Mouse (Mus musculus) kidney, embryonic 16.5 days (tissue): ENCODE measurements around the gene Cfap157. TPM values are rescaled to one million over a fixed set of nuclear protein-coding genes. Genes with fewer than 3 reads are reported as not detected.

ENCODE experiments used
- ATAC-seq: fragments of 200-750 bp; cut with Nextera tagmentation; 2 replicates; pipeline ENCODE4 v1.8.0; 2017; ENCODE audit warnings: moderate TSS enrichment; ENCODE audit not compliant: low FRiP score, low TSS enrichment
- H3K27ac ChIP-seq: fragments of 300-500 bp; sonication (generic); 2 replicates; pipeline ENCODE4 v1.5.1; 2014; ENCODE audit warnings: low read length
- H3K27me3 ChIP-seq: fragments of 300-500 bp; sonication (generic); 2 replicates; pipeline ENCODE4 v1.6.1; 2014; ENCODE audit warnings: low read length, control low read depth, mixed read lengths; ENCODE audit not compliant: insufficient read depth
- H3K36me3 ChIP-seq: fragments of 300-500 bp; sonication (generic); 2 replicates; pipeline ENCODE4 v1.6.1; 2014; ENCODE audit warnings: low read length, control low read depth, mixed read lengths; ENCODE audit not compliant: insufficient read depth
- H3K4me1 ChIP-seq: fragments of 300-500 bp; sonication (generic); 2 replicates; pipeline ENCODE4 v1.6.1; 2014; ENCODE audit warnings: low read length, control low read depth, mixed read lengths; ENCODE audit not compliant: insufficient read depth
- H3K4me2 ChIP-seq: fragments of 300-500 bp; sonication (generic); replicated peaks from 2 replicates; pipeline ENCODE4 v1.6.1; 2014; ENCODE audit warnings: low read depth, low read length
- H3K4me3 ChIP-seq: fragments of 300-500 bp; sonication (generic); 2 replicates; pipeline ENCODE4 v1.5.1; 2014; ENCODE audit warnings: mild to moderate bottlenecking, low read length
- H3K9ac ChIP-seq: fragments of 300-500 bp; sonication (generic); replicated peaks from 2 replicates; pipeline ENCODE4 v1.6.1; 2014; ENCODE audit warnings: low read length
- H3K9me3 ChIP-seq: fragments of 300-500 bp; sonication (generic); 2 replicates; pipeline ENCODE4 v1.6.1; 2016; ENCODE audit warnings: low read length, control low read depth
- WGBS: fragments of 180-500 bp; shearing (Covaris S2); extraction: QIAGEN DNeasy Blood & Tissue Kit; methylation state at CpG from one replicate; pipeline ENCODE4 v1.1.7; 2014; 5-methylcytosine and 5-hydroxymethylcytosine counted together
- polyA plus RNA-seq: library from polyadenylated mRNA; unstranded; fragments of >200 nt; fragmentation: Nextera tagmentation; extraction: Ambion mirVana; gene quantifications from 2 replicates; pipeline ENCODE4 v1.2.1, GENCODE M21; 2015

Cfap157 gene
- polyA plus RNA-seq, 1 experiment from 2014 or later = 0.29 TPM

GRCm38 (mm10) chr2:32728463-32728862 is 55.8 kb downstream of the Cfap157 start:
- Histone ChIP-seq H3K4me1 (peaks cover 35% of the 10 kb centered on the region), H3K27ac (peak overlapping the region; percentile 81), H3K9ac (peak overlapping the region; percentile 56), H3K36me3 (no peaks in the 10 kb centered on the region), H3K4me3 (peak overlapping the region; percentile 50), H3K27me3 (no peaks in the 10 kb centered on the region), H3K9me3 (no peaks in the 10 kb centered on the region), H3K4me2 (peak overlapping the region; percentile 58)
- WGBS = 34% methylated on average over 7 of the region's 7 CpGs
- ATAC-seq = peak; percentile 28; the same call in 1 of the 2 replicates

DNA sequence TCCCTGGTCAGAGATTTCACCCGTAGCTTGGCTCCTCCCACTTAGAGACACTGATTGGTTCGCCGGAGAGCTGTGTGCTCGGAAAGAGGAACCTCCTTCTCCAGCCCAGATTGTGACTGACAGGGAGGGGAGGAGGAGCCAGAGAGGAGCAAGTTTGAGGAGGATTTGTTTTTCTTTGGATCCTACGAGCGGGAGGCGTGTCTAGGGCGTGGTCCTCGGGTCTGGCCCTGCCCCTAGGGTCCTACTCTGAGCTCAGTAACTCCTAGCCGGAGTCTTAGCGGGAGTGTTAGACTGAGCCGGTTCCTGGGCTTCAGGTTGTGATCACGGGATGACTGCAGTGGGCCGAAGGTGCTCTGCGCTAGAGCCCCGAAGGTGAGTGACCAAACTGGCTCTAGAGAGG is 56.8 kb downstream of the Cfap157 start:
- Histone ChIP-seq H3K9ac (peak overlapping the region; percentile 56), H3K27me3 (no peaks in the 10 kb centered on the region), H3K36me3 (no peaks in the 10 kb centered on the region), H3K4me2 (peak overlapping the region; percentile 58), H3K9me3 (no peaks in the 10 kb centered on the region), H3K4me3 (peak overlapping the region; percentile 50), H3K4me1 (peaks cover 35% of the 10 kb centered on the region), H3K27ac (peak overlapping the region; percentile 48; the same call in 1 of the 2 replicates)
- ATAC-seq = peak; percentile 98
- WGBS = under 1% methylated on average over 16 of the region's 16 CpGs

Other genes with a start within 250 kb of the Cfap157 start
- gene Fam102a, start 249.1 kb downstream of the Cfap157 start, polyA plus RNA-seq = 13.3 and 15.0 TPM in 2 replicates
- gene Dpm2, start 213.6 kb downstream of the Cfap157 start, polyA plus RNA-seq = 106 and 108 TPM in 2 replicates
- gene Pip5kl1, start 209.6 kb downstream of the Cfap157 start, polyA plus RNA-seq = 2.5 and 2.6 TPM in 2 replicates
- 0.12 and 0.16 TPM in 2 replicates for gene 9430097D07Rik, start 208.7 kb downstream of the Cfap157 start, polyA plus RNA-seq
- 24.7 TPM in 2 replicates for gene St6galnac4, start 197.3 kb downstream of the Cfap157 start, polyA plus RNA-seq
- 18.5 and 18.6 TPM in 2 replicates for gene St6galnac6, start 184.7 kb downstream of the Cfap157 start, polyA plus RNA-seq
- 35.7 and 39.1 TPM in 2 replicates for gene Ak1, start 162.7 kb downstream of the Cfap157 start, polyA plus RNA-seq
- 93.6 and 98.7 TPM in 2 replicates for gene Eng, start 137.8 kb downstream of the Cfap157 start, polyA plus RNA-seq
- 42.3 and 45.1 TPM in 2 replicates for gene Fpgs, start 80.3 kb downstream of the Cfap157 start, polyA plus RNA-seq
- gene Cdk9, start 71.4 kb downstream of the Cfap157 start, polyA plus RNA-seq = 113 and 115 TPM in 2 replicates
- 41.5 and 44.2 TPM in 2 replicates for gene Sh2d3c, start 63.4 kb downstream of the Cfap157 start, polyA plus RNA-seq
- 0.16 TPM in 1 of 2 replicates, not detected in the other for gene 6330409D20Rik, start 43.4 kb downstream of the Cfap157 start, polyA plus RNA-seq
- 79.3 and 82.9 TPM in 2 replicates for gene Tor2a, start 27.2 kb downstream of the Cfap157 start, polyA plus RNA-seq
- gene Ttc16, start 8.8 kb downstream of the Cfap157 start, polyA plus RNA-seq = 0.21 and 0.29 TPM in 2 replicates
- gene Ptrh1, start 8.6 kb downstream of the Cfap157 start, polyA plus RNA-seq = 6.1 and 6.8 TPM in 2 replicates
- 19.6 and 22.3 TPM in 2 replicates for gene Stxbp1, start 62.8 kb upstream of the Cfap157 start, polyA plus RNA-seq
- gene Fam129b, start 91.7 kb upstream of the Cfap157 start, polyA plus RNA-seq = 54.4 and 56.2 TPM in 2 replicates
- 149 and 176 TPM in 2 replicates for gene Rpl12, start 177.1 kb upstream of the Cfap157 start, polyA plus RNA-seq
- 11.7 and 12.2 TPM in 2 replicates for gene Lrsam1, start 177.2 kb upstream of the Cfap157 start, polyA plus RNA-seq
- gene Slc2a8, start 197.7 kb upstream of the Cfap157 start, polyA plus RNA-seq = 36.9 and 39.2 TPM in 2 replicates